Mouse (Mus musculus) lung, postnatal 0 days (tissue): Measurements from ENCODE around the gene Serpinb1c.
A peak's percentile ranks its signal among the peaks of the same experiment; 100 is the strongest.
"Not testable (repeated sequence)": the region's sequence is repeated elsewhere in the genome, so short reads cannot be mapped to it uniquely, and the experiment has no call there.

Experiments
- CTCF ChIP-seq: IDR thresholded peaks from 2 replicates; pipeline ENCODE4 v1.5.1; 2016; ENCODE audit warnings: antibody characterized with exemption, mild to moderate bottlenecking
- EP300 ChIP-seq: IDR thresholded peaks from 2 replicates; pipeline ENCODE4 v1.6.1; 2016; ENCODE audit warnings: antibody characterized with exemption, mild to moderate bottlenecking, control low read depth

DNA sequence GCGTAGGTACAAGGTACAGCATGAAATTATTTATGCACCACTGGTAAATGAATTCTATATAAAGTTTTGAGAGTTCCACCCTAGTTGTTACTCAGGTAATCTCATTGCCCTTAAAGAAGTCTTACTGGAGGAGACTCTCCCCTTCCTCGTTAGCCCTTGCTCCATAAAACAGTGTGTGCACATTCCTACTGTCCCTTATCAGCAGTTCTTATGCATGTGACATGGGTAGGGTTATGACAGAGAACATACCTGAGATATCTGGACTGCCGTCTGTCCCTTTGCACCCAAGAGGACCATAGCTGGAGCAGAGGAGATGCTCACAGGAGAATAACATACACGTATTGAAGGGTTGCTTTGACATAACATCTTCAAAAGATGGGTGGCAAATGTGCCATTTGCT, 40.3 kb upstream of the Serpinb1c start:
- peak; percentile 99 for TF ChIP-seq EP300
- TF ChIP-seq CTCF, result not testable (repeated sequence)
